Mouse (Mus musculus) embryonic facial prominence, embryonic 11.5 days (tissue): ENCODE data around the gene Olfr251. TPM values are rescaled to one million over a fixed set of nuclear protein-coding genes. Genes with fewer than 3 reads are reported as not detected.

Source experiments
- ATAC-seq: fragments of 200-750 bp; cut with Nextera tagmentation; replicated peaks from 2 replicates; pipeline ENCODE4 v1.8.0; 2017; ENCODE audit warnings: low read depth; ENCODE audit not compliant: insufficient number of reproducible peaks, low FRiP score, low TSS enrichment
- DNase-seq: peaks from one replicate; pipeline ENCODE4 v3.0.0-alpha.2; 2015; ENCODE audit warnings: low spot score
- H3K27ac ChIP-seq: fragments of 300-500 bp; sonication (generic); replicated peaks from 2 replicates; pipeline ENCODE4 v1.5.1; 2014; ENCODE audit warnings: mild to moderate bottlenecking, low read depth, low read length, control low read depth
- H3K27me3 ChIP-seq: fragments of 300-500 bp; sonication (generic); 2 replicates; pipeline ENCODE4 v1.6.1; 2014; ENCODE audit warnings: mild to moderate bottlenecking, low read length, moderate library complexity, mixed read lengths; ENCODE audit not compliant: control insufficient read depth, insufficient read depth
- H3K36me3 ChIP-seq: fragments of 300-500 bp; sonication (generic); replicated peaks from 2 replicates; pipeline ENCODE4 v1.6.1; 2014; ENCODE audit warnings: low read depth, mild to moderate bottlenecking, low read length, moderate library complexity, mixed read lengths; ENCODE audit not compliant: control insufficient read depth, insufficient read depth
- H3K4me1 ChIP-seq: fragments of 300-500 bp; sonication (generic); 2 replicates; pipeline ENCODE4 v1.6.1; 2014; ENCODE audit warnings: low read length, mixed read lengths; ENCODE audit not compliant: control insufficient read depth, insufficient read depth
- H3K4me2 ChIP-seq: fragments of 300-500 bp; sonication (generic); 2 replicates; pipeline ENCODE4 v1.6.1; 2014; ENCODE audit warnings: low read depth, mild to moderate bottlenecking, control low read depth, low read length, moderate library complexity
- H3K4me3 ChIP-seq: fragments of 300-500 bp; sonication (generic); 2 replicates; pipeline ENCODE4 v1.5.1; 2014; ENCODE audit warnings: low read depth, low read length, control low read depth
- H3K9ac ChIP-seq: fragments of 300-500 bp; sonication (generic); replicated peaks from 2 replicates; pipeline ENCODE4 v1.6.1; 2014; ENCODE audit warnings: mild to moderate bottlenecking, control low read depth, low read length
- H3K9me3 ChIP-seq: fragments of 300-500 bp; sonication (generic); replicated peaks from 2 replicates; pipeline ENCODE4 v1.6.1; 2016; ENCODE audit warnings: mild to moderate bottlenecking, low read length, inconsistent platforms, mixed read lengths; ENCODE audit not compliant: control insufficient read depth
- WGBS: fragments of 180-500 bp; shearing (Covaris S2); extraction: QIAGEN DNeasy Blood & Tissue Kit; methylation state at CpG from one replicate; pipeline ENCODE4 v1.1.7; 2014; 5-methylcytosine and 5-hydroxymethylcytosine counted together
- polyA plus RNA-seq: library from polyadenylated mRNA; unstranded; fragments of >200 nt; fragmentation: Nextera tagmentation; extraction: Ambion mirVana; gene quantifications from 2 replicates; pipeline ENCODE4 v1.2.1, GENCODE M21; 2014

Olfr251 gene
- polyA plus RNA-seq, 1 experiment from 2014 or later: not detected

DNA sequence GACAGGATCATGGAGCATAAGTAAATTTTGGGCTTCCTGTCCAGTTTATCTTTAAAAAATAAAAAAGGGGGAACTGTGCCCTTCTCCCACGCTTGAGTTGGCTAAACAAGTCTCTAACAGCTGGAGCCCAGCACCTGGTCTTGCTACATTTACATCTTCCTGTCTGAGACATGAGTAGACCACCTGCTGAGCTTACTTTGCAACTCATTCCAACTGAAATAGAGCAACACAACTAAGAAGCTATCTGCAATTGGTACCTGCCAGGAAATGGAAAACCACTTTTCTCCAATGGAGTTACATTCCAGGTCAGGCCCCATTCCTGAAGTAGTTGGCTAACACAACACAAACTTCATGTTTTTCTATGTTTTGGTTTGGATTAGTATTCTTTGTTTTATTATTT, 50.1 kb downstream of the Olfr251 start:
- Histone ChIP-seq H3K36me3 (no peaks in the 10 kb centered on the region), H3K4me1 (no peaks in the 10 kb centered on the region), H3K4me2 (no peak overlapping the region), H3K27ac (no peak overlapping the region), H3K4me3 (no peak overlapping the region), H3K9ac (no peak overlapping the region), H3K9me3 (no peaks in the 10 kb centered on the region), H3K27me3 (no peaks in the 10 kb centered on the region)
- DNase-seq: no peak
- ATAC-seq: no peak
- WGBS: 54% methylated on average over 1 of the region's 1 CpGs

DNA sequence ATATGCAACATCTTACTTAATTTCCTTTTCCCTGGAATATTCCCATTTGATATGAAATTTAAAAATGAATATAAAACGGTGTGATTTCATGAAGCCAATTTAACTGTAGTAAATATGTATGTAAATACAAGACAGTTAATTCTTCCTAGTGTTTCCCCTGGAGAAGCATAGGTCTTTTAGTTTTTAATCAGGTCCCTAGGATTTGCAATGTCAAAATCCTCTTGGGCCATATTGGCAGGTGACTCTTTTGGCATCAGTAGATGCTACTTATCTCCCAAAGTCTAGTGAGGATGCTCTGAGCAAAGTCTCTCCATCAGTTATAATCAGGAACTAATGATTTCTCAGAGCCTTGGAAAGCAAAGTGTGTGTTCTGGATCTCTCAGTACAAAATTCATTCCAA, 52.3 kb downstream of the Olfr251 start, which contains the start of gene Olfr901:
TSS of gene Olfr901 (plus strand) at position 301 of the 400 bp plus-strand sequence.
- ATAC-seq: no peak
- Histone ChIP-seq H3K36me3 (no peaks in the 10 kb centered on the region), H3K4me1 (no peaks in the 10 kb centered on the region), H3K9ac (no peak within 1 kb of the TSS), H3K4me3 (no peak within 1 kb of the TSS), H3K9me3 (no peaks in the 10 kb centered on the region), H3K27ac (no peak within 1 kb of the TSS), H3K27me3 (no peaks in the 10 kb centered on the region), H3K4me2 (no peak within 1 kb of the TSS)
- WGBS: 72% methylated on average over 1 of the region's 1 CpGs
- no peak for DNase-seq

Other genes starting within 250 kb of the Olfr251 start
- not detected in 2 replicates for gene Olfr890, start 234.6 kb upstream of the Olfr251 start, polyA plus RNA-seq
- not detected in 2 replicates for gene Olfr891, start 196.3 kb upstream of the Olfr251 start, polyA plus RNA-seq
- not detected in 2 replicates for gene Olfr893, start 168.7 kb upstream of the Olfr251 start, polyA plus RNA-seq
- not detected in 2 replicates for gene Olfr894, start 159.0 kb upstream of the Olfr251 start, polyA plus RNA-seq
- not detected in 2 replicates for gene Olfr143, start 124.3 kb upstream of the Olfr251 start, polyA plus RNA-seq
- not detected in 2 replicates for gene Olfr895, start 109.2 kb upstream of the Olfr251 start, polyA plus RNA-seq
- gene Olfr896-ps1, start 86.0 kb upstream of the Olfr251 start, polyA plus RNA-seq: not detected in 2 replicates
- not detected in 2 replicates for gene Olfr25, start 48.0 kb upstream of the Olfr251 start, polyA plus RNA-seq
- not detected in 2 replicates for gene Olfr898, start 28.7 kb upstream of the Olfr251 start, polyA plus RNA-seq
- gene Olfr250, start 10.2 kb upstream of the Olfr251 start, polyA plus RNA-seq: not detected in 2 replicates
- gene Olfr147, start 24.6 kb downstream of the Olfr251 start, polyA plus RNA-seq: not detected in 2 replicates
- gene Olfr901, start 52.4 kb downstream of the Olfr251 start, polyA plus RNA-seq: not detected in 2 replicates
- not detected in 2 replicates for gene Olfr902, start 70.6 kb downstream of the Olfr251 start, polyA plus RNA-seq
- gene Olfr904, start 86.1 kb downstream of the Olfr251 start, polyA plus RNA-seq: not detected in 2 replicates
- gene Olfr905, start 94.0 kb downstream of the Olfr251 start, polyA plus RNA-seq: not detected in 2 replicates
- gene Olfr906, start 110.0 kb downstream of the Olfr251 start, polyA plus RNA-seq: not detected in 2 replicates
- not detected in 2 replicates for gene Olfr907, start 118.7 kb downstream of the Olfr251 start, polyA plus RNA-seq
- gene Olfr911-ps1, start 144.5 kb downstream of the Olfr251 start, polyA plus RNA-seq: not detected in 2 replicates
- gene Olfr910, start 160.8 kb downstream of the Olfr251 start, polyA plus RNA-seq: not detected in 2 replicates
- not detected in 2 replicates for gene Olfr912, start 203.1 kb downstream of the Olfr251 start, polyA plus RNA-seq
- not detected in 2 replicates for gene Olfr913, start 215.7 kb downstream of the Olfr251 start, polyA plus RNA-seq
- gene Olfr914, start 228.0 kb downstream of the Olfr251 start, polyA plus RNA-seq: not detected in 2 replicates